Mouse (Mus musculus) liver, embryonic 14.5 days (tissue): ENCODE measurements around the gene Ccr1l1.

Experiments used
- CTCF ChIP-seq: IDR thresholded peaks from 2 replicates; pipeline ENCODE4 v1.5.1; 2016; ENCODE audit warnings: antibody characterized with exemption, low read depth, control low read depth
- EP300 ChIP-seq: IDR thresholded peaks from 2 replicates; pipeline ENCODE4 v1.6.1; 2016; ENCODE audit warnings: antibody characterized with exemption, low read depth

GRCm38 (mm10) chr9:123978308-123978707 is at the start of gene Ccr1l1:
- TF ChIP-seq CTCF (no peak), EP300 (no peak)
